In the genomic region with DNA sequence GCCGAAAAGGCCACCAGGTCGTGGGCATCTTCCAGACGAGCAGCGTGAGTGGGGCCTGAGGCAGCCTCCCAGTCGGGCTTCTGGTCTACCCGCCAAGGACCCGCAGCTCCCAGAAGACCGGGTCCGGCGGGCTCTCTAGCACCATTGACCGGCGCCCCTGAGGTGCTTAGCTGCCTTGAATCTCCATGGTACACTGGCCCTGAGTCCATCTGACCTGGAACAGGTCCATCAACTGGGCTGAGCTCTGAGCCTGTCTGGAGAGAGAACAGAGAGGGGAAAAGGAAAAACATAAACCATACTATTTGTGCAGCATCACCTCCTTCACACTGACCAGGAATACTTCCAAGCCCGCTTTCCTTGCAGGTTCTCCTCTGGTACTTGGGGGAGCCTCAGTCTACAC, we compare ENCODE assay signal across 28 mouse cellular contexts. TPM values are rescaled to one million over a fixed set of nuclear protein-coding genes. Genes with fewer than 3 reads are reported as not detected.
DNase-seq lines count a peak whose midpoint lies in the region; ATAC-seq lines count a peak whose summit lies in the region.
"Had no signal": no experiment of that assay in that cellular context is flagged by ENCODE, and none has a peak within 500 bp of the region (broad histone marks: within the 10 kb centered on the region; RNA-seq: fewer than 3 reads in every experiment).

No protein-coding gene starts in this region.

- WGBS in midbrain, embryonic 13.5 days = 96% methylated on average over 13 of the region's 13 CpGs
- WGBS in midbrain, embryonic 15.5 days = 97% methylated on average over 13 of the region's 13 CpGs

- no peaks in the 10 kb centered on the region for H3K9me3 ChIP-seq in midbrain, embryonic 13.5 days
- no peaks in the 10 kb centered on the region for H3K9me3 ChIP-seq in midbrain, embryonic 15.5 days
- H3K9me3 ChIP-seq: embryonic facial prominence, embryonic 10.5 days; embryonic facial prominence, embryonic 13.5 days; forebrain, embryonic 12.5 days; forebrain, embryonic 15.5 days; G1E; heart, embryonic 12.5 days; heart, embryonic 15.5 days; hindbrain, embryonic 15.5 days had no signal

- no peak overlapping the region for H3K27ac ChIP-seq in midbrain, embryonic 13.5 days
- H3K27ac ChIP-seq in midbrain, embryonic 15.5 days = no peak overlapping the region
- H3K27ac ChIP-seq: embryonic facial prominence, embryonic 10.5 days; embryonic facial prominence, embryonic 13.5 days; forebrain, embryonic 12.5 days; forebrain, embryonic 15.5 days; heart, embryonic 15.5 days; hindbrain, embryonic 15.5 days had no signal

- no peak overlapping the region for H3K4me3 ChIP-seq in midbrain, embryonic 13.5 days (replicated peaks)
- no peak overlapping the region for H3K4me3 ChIP-seq in midbrain, embryonic 15.5 days
- H3K4me3 ChIP-seq: embryonic facial prominence, embryonic 10.5 days; embryonic facial prominence, embryonic 13.5 days; erythroblast, embryonic 14.5 days; forebrain, embryonic 12.5 days; forebrain, embryonic 15.5 days; heart, embryonic 12.5 days; heart, embryonic 15.5 days; hindbrain, embryonic 15.5 days had no signal

- 0 out of 2 replicates have a peak, but pooled peaks have one; percentile 2 for ATAC-seq in midbrain, embryonic 13.5 days
- ATAC-seq in midbrain, embryonic 15.5 days (replicated peaks) = no peak
- ATAC-seq: forebrain, embryonic 15.5 days; intestine, postnatal 0 days; Patski had no signal

- H3K36me3 ChIP-seq in midbrain, embryonic 13.5 days = peaks cover 65% of the 10 kb centered on the region
- peaks cover 27% of the 10 kb centered on the region for H3K36me3 ChIP-seq in midbrain, embryonic 15.5 days (replicated peaks)

- H3K4me1 ChIP-seq in midbrain, embryonic 13.5 days (replicated peaks) = peaks cover 13% of the 10 kb centered on the region
- H3K4me1 ChIP-seq in midbrain, embryonic 15.5 days = 0 out of 2 replicates have a peak, but pooled peaks cover 1% of the 10 kb centered on the region
- H3K4me1 ChIP-seq: embryonic facial prominence, embryonic 10.5 days had no signal

- no peak overlapping the region for H3K4me2 ChIP-seq in midbrain, embryonic 13.5 days (replicated peaks)
- H3K4me2 ChIP-seq in midbrain, embryonic 15.5 days = no peak overlapping the region
- H3K4me2 ChIP-seq: embryonic facial prominence, embryonic 13.5 days; forebrain, embryonic 12.5 days; forebrain, embryonic 15.5 days; heart, embryonic 12.5 days; heart, embryonic 15.5 days; hindbrain, embryonic 15.5 days had no signal

- H3K27me3 ChIP-seq in midbrain, embryonic 13.5 days = no peaks in the 10 kb centered on the region
- no peaks in the 10 kb centered on the region for H3K27me3 ChIP-seq in midbrain, embryonic 15.5 days (replicated peaks)
- H3K27me3 ChIP-seq: CH12.LX; embryonic facial prominence, embryonic 13.5 days; forebrain, embryonic 12.5 days; forebrain, embryonic 15.5 days; heart, embryonic 12.5 days; heart, embryonic 15.5 days; hindbrain, embryonic 15.5 days; Patski had no signal

- peak; percentile 54 to 61 for DNase-seq in cerebellum, adult 18-20 months
- DNase-seq in cerebellum, adult 8-10 months = no peak
- DNase-seq in cerebellum, postnatal 36 days = peak; percentile 37 to 40
- DNase-seq in cerebellum, adult 11 months = no peak
- DNase-seq: adrenal gland, adult 2 months; adrenal gland, postnatal 14 days; B cell, adult 2 months; cerebellum, postnatal 10 days; embryo, embryonic 11 days; gastrocnemius, postnatal 25 days; heart, adult 18-20 months; heart, postnatal 10 days; heart, postnatal 36 days; kidney, adult 8-10 months had no signal

- no peak overlapping the region for H3K9ac ChIP-seq in midbrain, embryonic 13.5 days (replicated peaks)
- no peak overlapping the region for H3K9ac ChIP-seq in midbrain, embryonic 15.5 days
- H3K9ac ChIP-seq: embryonic facial prominence, embryonic 13.5 days; forebrain, embryonic 12.5 days; forebrain, embryonic 15.5 days; heart, embryonic 12.5 days; heart, embryonic 15.5 days; hindbrain, embryonic 15.5 days had no signal

RNA-seq across cellular contexts. Expression of gene Tet3, which starts 54.3 kb away (rescaled TPM):
- 68.1 and 72.4 TPM in 2 replicates for polyA plus RNA-seq in midbrain, embryonic 13.5 days (2015; fragmentation: Nextera tagmentation; extraction: Ambion mirVana)
- polyA plus RNA-seq in midbrain, embryonic 15.5 days (2015; fragmentation: Nextera tagmentation; extraction: Ambion mirVana) = 60.9 and 76.8 TPM in 2 replicates

RNA-seq across cellular contexts. Expression of gene Bola3, which starts 55.6 kb away (rescaled TPM):
- 69.0 and 71.7 TPM in 2 replicates for polyA plus RNA-seq in midbrain, embryonic 13.5 days (2015; fragmentation: Nextera tagmentation; extraction: Ambion mirVana)
- 44.0 and 54.3 TPM in 2 replicates for polyA plus RNA-seq in midbrain, embryonic 15.5 days (2015; fragmentation: Nextera tagmentation; extraction: Ambion mirVana)

Comparison
In these comparisons a context has a peak if more than half of its experiments do, and no peak if none do; other contexts are left out.
1. DNase-seq: peak in cerebellum, adult 18-20 months (2 of 2) and cerebellum, postnatal 36 days (2 of 2); none in cerebellum, adult 8-10 months (single experiment) and cerebellum, adult 11 months (single experiment).